Mouse (Mus musculus): ENCODE measurements around the gene Por.

DNA sequence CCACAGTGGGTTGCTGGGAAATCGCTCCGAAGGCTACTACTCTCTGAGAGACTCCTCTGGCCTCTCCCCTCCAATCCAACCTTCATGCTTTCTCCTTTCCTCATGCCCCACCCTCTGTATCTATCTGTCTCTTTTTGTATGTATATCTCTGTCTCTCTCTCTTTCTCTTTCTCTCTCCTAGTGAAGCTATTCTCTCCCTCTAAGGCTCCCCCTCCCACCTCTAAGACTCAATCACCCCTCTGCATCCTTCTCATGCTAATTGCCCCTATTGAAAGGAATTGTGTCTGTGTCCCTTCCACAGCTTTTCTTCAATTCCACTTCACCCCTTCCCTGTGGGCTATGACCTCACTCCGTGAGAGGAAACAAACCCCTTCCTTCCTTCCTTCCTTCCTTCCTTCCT, 40.4 kb upstream of the Por start:
- no peak for TF ChIP-seq CTCF (conservative IDR thresholded peaks at IDR 0.05; ENCODE audit: insufficient read depth, insufficient read length, low read depth, low read length)
- TF ChIP-seq POLR2A (IDR thresholded peaks at IDR 0.05; ENCODE audit: low read depth, low read length) = no peak

Measured in kidney, adult 2 months (tissue).